Mouse (Mus musculus) G1E (cell line): ENCODE results near the gene Taldo1.

Experiments used
- CTCF ChIP-seq: IDR thresholded peaks from 2 replicates; pipeline ENCODE4 v1.5.1; 2012; ENCODE audit warnings: low read depth, low read length, inconsistent platforms, mixed read lengths
- GATA1 ChIP-seq: IDR thresholded peaks from 2 replicates; pipeline ENCODE4 v1.6.1; 2012; ENCODE audit warnings: borderline replicate concordance, low read length, inconsistent platforms, mixed read lengths
- GATA2 ChIP-seq: IDR thresholded peaks from 2 replicates; pipeline ENCODE4 v1.6.1; 2012; ENCODE audit warnings: low read depth, low read length, inconsistent platforms, borderline replicate concordance
- POLR2AphosphoS5 ChIP-seq: IDR thresholded peaks from 2 replicates; pipeline ENCODE4 v1.6.1; 2012; ENCODE audit warnings: low read depth, low read length, inconsistent platforms; ENCODE audit not compliant: insufficient replicate concordance

DNA sequence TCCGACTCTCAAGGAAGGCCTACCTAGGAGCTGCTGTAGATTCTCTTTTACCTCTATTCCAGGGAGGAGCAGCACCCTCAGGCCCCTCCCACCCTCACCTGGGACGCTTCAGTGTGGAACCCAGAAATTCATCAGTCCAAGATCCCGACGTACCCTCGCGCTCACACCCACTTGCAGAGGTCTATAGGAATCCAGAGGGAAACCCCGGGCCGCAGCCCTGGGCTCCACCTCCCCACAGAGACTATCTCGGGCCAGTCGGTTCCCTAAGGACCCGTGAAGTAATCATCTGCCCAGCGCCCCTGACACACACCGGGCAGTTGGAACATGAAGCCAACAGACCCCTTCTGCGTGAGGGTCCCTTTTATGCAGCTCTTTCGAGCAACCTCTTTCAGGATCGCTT lies 21.3 kb downstream of the Taldo1 start:
- no peak for TF ChIP-seq CTCF
- no peak for TF ChIP-seq POLR2AphosphoS5
- no peak for TF ChIP-seq GATA2
- TF ChIP-seq GATA1 = no peak
